Comparison of ENCODE assay signal across 18 mouse cellular contexts in genomic region chrX:162257398-162257797, GRCm38 (mm10).
DNase-seq lines count a peak whose midpoint lies in the region; ATAC-seq and TF ChIP-seq lines count a peak whose summit lies in the region.
"Had no signal": no experiment of that assay in that cellular context is flagged by ENCODE, and none has a peak within 500 bp of the region (broad histone marks: within the 10 kb centered on the region; RNA-seq: fewer than 3 reads in every experiment).

No protein-coding gene starts in this region.

- peak; percentile 4 to 8 for DNase-seq in cerebellum, postnatal 14 days
- no peak for DNase-seq in cerebellum, postnatal 4 days (ENCODE audit: low spot score in 2 of 2)
- no peak for DNase-seq in forebrain, embryonic 11.5 days (ENCODE audit: low spot score)
- DNase-seq in hindbrain, postnatal 0 days (ENCODE audit: low spot score): peak; percentile 2
- peak; percentile 45 for DNase-seq in brain, embryonic 14.5 days (ENCODE audit: low read depth)
- no peak for DNase-seq in left cerebral cortex, adult 11 months (ENCODE audit: low spot score)
- DNase-seq: adrenal gland, adult 2 months; adrenal gland, postnatal 10 days; adrenal gland, postnatal 25 days; cerebellum, adult 11-12 months; cerebellum, adult 2 months; cerebellum, adult 9-11 months; cerebellum, postnatal 36 days had no signal

- 55% methylated on average over 3 of the region's 3 CpGs for WGBS in forebrain, embryonic 15.5 days
- WGBS in forebrain, embryonic 11.5 days: 86% methylated on average over 3 of the region's 3 CpGs
- whole genome bisulfite sequencing in hindbrain, postnatal 0 days: 60% methylated on average over 3 of the region's 3 CpGs
- 73% methylated on average over 3 of the region's 3 CpGs for WGBS in hindbrain, embryonic 12.5 days

- H3K9me3 ChIP-seq in forebrain, embryonic 15.5 days: no peaks in the 10 kb centered on the region
- H3K9me3 ChIP-seq in forebrain, embryonic 11.5 days (ENCODE audit: control insufficient read depth, low read length): no peaks in the 10 kb centered on the region
- H3K9me3 ChIP-seq in hindbrain, postnatal 0 days (ENCODE audit: low read length): no peaks in the 10 kb centered on the region
- H3K9me3 ChIP-seq in hindbrain, embryonic 12.5 days (replicated peaks): no peaks in the 10 kb centered on the region
- H3K9me3 ChIP-seq: embryonic facial prominence, embryonic 10.5 days; embryonic facial prominence, embryonic 12.5 days had no signal

- TF ChIP-seq CTCF in hindbrain, postnatal 0 days (IDR thresholded peaks at IDR 0.05; ENCODE audit: low read depth): no peak
- no peak for TF ChIP-seq CTCF in brain, embryonic 14.5 days (IDR thresholded peaks at IDR 0.05; ENCODE audit: borderline replicate concordance, extremely low read depth, insufficient read depth, insufficient read length)

- no peak overlapping the region for H3K27ac ChIP-seq in forebrain, embryonic 15.5 days (replicated peaks)
- no peak overlapping the region for H3K27ac ChIP-seq in forebrain, embryonic 11.5 days (ENCODE audit: low read depth, low read length)
- H3K27ac ChIP-seq in hindbrain, postnatal 0 days: no peak overlapping the region
- H3K27ac ChIP-seq in hindbrain, embryonic 12.5 days: no peak overlapping the region
- H3K27ac ChIP-seq: embryonic facial prominence, embryonic 10.5 days; embryonic facial prominence, embryonic 12.5 days had no signal

- no peak overlapping the region for H3K9ac ChIP-seq in forebrain, embryonic 15.5 days (replicated peaks)
- H3K9ac ChIP-seq in forebrain, embryonic 11.5 days (ENCODE audit: low read length): no peak overlapping the region
- no peak overlapping the region for H3K9ac ChIP-seq in hindbrain, postnatal 0 days (replicated peaks; ENCODE audit: low read length)
- no peak overlapping the region for H3K9ac ChIP-seq in hindbrain, embryonic 12.5 days
- H3K9ac ChIP-seq: embryonic facial prominence, embryonic 12.5 days had no signal

- ATAC-seq in forebrain, embryonic 15.5 days (replicated peaks): peak; percentile 53; the same call in 1 of the 2 replicates
- no peak for ATAC-seq in forebrain, embryonic 11.5 days (replicated peaks; ENCODE audit: low FRiP score)
- ATAC-seq in hindbrain, postnatal 0 days: no peak
- ATAC-seq in hindbrain, embryonic 12.5 days (ENCODE audit: low FRiP score): no peak
- ATAC-seq: forebrain, embryonic 16.5 days had no signal

- no peak for TF ChIP-seq POLR2A in brain, embryonic 14.5 days (IDR thresholded peaks at IDR 0.05; ENCODE audit: borderline replicate concordance, extremely low read depth, insufficient read depth, insufficient read length, poor library complexity, severe bottlenecking)

- H3K4me2 ChIP-seq in forebrain, embryonic 15.5 days (replicated peaks): no peak overlapping the region
- H3K4me2 ChIP-seq in forebrain, embryonic 11.5 days (ENCODE audit: low read depth, low read length, severe bottlenecking): no peak overlapping the region
- no peak overlapping the region for H3K4me2 ChIP-seq in hindbrain, postnatal 0 days (ENCODE audit: low read depth, low read length)
- no peak overlapping the region for H3K4me2 ChIP-seq in hindbrain, embryonic 12.5 days (replicated peaks)
- H3K4me2 ChIP-seq: embryonic facial prominence, embryonic 12.5 days had no signal

- H3K4me3 ChIP-seq in forebrain, embryonic 15.5 days: no peak overlapping the region
- no peak overlapping the region for H3K4me3 ChIP-seq in forebrain, embryonic 11.5 days (ENCODE audit: low read depth, low read length)
- no peak overlapping the region for H3K4me3 ChIP-seq in hindbrain, postnatal 0 days (ENCODE audit: low read length)
- H3K4me3 ChIP-seq in hindbrain, embryonic 12.5 days: no peak overlapping the region
- H3K4me3 ChIP-seq: embryonic facial prominence, embryonic 10.5 days; embryonic facial prominence, embryonic 12.5 days had no signal

- H3K36me3 ChIP-seq in forebrain, embryonic 15.5 days: no peaks in the 10 kb centered on the region
- H3K36me3 ChIP-seq in forebrain, embryonic 11.5 days (ENCODE audit: control insufficient read depth, insufficient read depth, low read length): no peaks in the 10 kb centered on the region
- no peaks in the 10 kb centered on the region for H3K36me3 ChIP-seq in hindbrain, postnatal 0 days (ENCODE audit: insufficient read depth, low read length)
- H3K36me3 ChIP-seq in hindbrain, embryonic 12.5 days: no peaks in the 10 kb centered on the region
- H3K36me3 ChIP-seq: embryonic facial prominence, embryonic 10.5 days; embryonic facial prominence, embryonic 12.5 days had no signal

- no peaks in the 10 kb centered on the region for H3K4me1 ChIP-seq in forebrain, embryonic 15.5 days
- H3K4me1 ChIP-seq in forebrain, embryonic 11.5 days (replicated peaks; ENCODE audit: control insufficient read depth, insufficient read depth, low read length): no peaks in the 10 kb centered on the region
- H3K4me1 ChIP-seq in hindbrain, postnatal 0 days (ENCODE audit: insufficient read depth, low read length): no peaks in the 10 kb centered on the region
- no peaks in the 10 kb centered on the region for H3K4me1 ChIP-seq in hindbrain, embryonic 12.5 days
- H3K4me1 ChIP-seq: embryonic facial prominence, embryonic 10.5 days; embryonic facial prominence, embryonic 12.5 days had no signal

- H3K27me3 ChIP-seq in forebrain, embryonic 15.5 days: no peaks in the 10 kb centered on the region
- peaks cover 9% of the 10 kb centered on the region; the same call in 1 of the 2 replicates for H3K27me3 ChIP-seq in forebrain, embryonic 11.5 days (ENCODE audit: control insufficient read depth, insufficient read depth, low read length)
- H3K27me3 ChIP-seq in hindbrain, postnatal 0 days (ENCODE audit: insufficient read depth, low read length): no peaks in the 10 kb centered on the region
- H3K27me3 ChIP-seq in hindbrain, embryonic 12.5 days: peaks cover 20% of the 10 kb centered on the region

Comparison
In these comparisons a context has a peak if more than half of its experiments do, and no peak if none do; other contexts are left out.
1. DNase-seq: peak in cerebellum, postnatal 14 days (2 of 2), hindbrain, postnatal 0 days (single experiment) and brain, embryonic 14.5 days (single experiment); none in cerebellum, postnatal 4 days (0 of 2), forebrain, embryonic 11.5 days (single experiment) and left cerebral cortex, adult 11 months (single experiment).